Mouse (Mus musculus) gastrocnemius, adult 2 months (tissue): ENCODE measurements around the gene Gm49321. TPM values are rescaled to one million over a fixed set of nuclear protein-coding genes. Genes with fewer than 3 reads are reported as not detected.

Source experiments
- DNase-seq: peaks from one replicate; pipeline ENCODE4 v3.0.0; 2022
- H3K27ac ChIP-seq: fragments of 200-600 bp; 2 replicates; pipeline ENCODE4 v1.8.1; 2022; ENCODE audit warnings: mild to moderate bottlenecking
- H3K4me3 ChIP-seq: fragments of 200-600 bp; 2 replicates; pipeline ENCODE4 v1.8.1; 2022; ENCODE audit warnings: mild to moderate bottlenecking, moderate library complexity
- CTCF ChIP-seq: fragments of 200-600 bp; IDR thresholded peaks from 2 replicates; pipeline ENCODE4 v1.8.1; 2022; ENCODE audit warnings: antibody characterized with exemption, mild to moderate bottlenecking, moderate library complexity
- intact Hi-C: fragments of 180-260 bp; cut with DNase I; formaldehyde crosslinking; loops from one replicate; pipeline ENCODE4 v1.15.1; 2025
- total RNA-seq, 2 experiments: library from RNA; stranded (reverse); gene quantifications; 2 replicates each; pipeline ENCODE4 v1.2.3; 2021

Gene Gm49321
- total RNA-seq, 2 experiments from 2014 or later, result 1.5 to 2.5 TPM

DNA sequence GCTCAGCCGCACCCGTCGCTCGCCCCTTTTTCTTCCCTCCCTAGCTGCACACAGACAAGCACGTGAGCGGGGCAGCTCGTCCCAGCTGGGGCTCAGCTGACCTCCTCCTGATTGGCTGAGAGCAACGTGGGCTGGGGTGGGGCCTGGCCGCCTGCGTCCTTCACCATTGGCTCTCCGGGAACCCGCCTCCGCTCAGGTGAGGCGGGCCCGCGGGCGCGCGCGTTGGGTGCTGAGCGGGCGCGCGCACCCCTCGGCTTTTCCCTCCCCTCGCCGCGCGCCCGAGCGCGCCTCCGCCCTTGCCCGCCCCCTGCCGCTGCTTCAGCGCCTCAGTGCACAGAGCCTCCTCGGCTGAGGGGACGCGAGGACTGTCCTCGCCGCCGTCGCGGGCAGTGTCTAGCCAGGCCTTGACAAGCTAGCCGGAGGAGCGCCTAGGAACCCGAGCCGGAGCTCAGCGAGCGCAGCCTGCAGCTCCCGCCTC is 29.7 kb upstream of the Gm49321 start:
- TF ChIP-seq CTCF, result peak; percentile 63
- Histone ChIP-seq H3K4me3 (peak overlapping the region; percentile 94), H3K27ac (peak overlapping the region; percentile 99)
- peak; percentile 99 for DNase-seq
- intact Hi-C loops, result loop anchor here (5.0 kb wide), 2 partner anchors 110 to 200 kb away; no protein-coding TSS in a partner anchor

DNA sequence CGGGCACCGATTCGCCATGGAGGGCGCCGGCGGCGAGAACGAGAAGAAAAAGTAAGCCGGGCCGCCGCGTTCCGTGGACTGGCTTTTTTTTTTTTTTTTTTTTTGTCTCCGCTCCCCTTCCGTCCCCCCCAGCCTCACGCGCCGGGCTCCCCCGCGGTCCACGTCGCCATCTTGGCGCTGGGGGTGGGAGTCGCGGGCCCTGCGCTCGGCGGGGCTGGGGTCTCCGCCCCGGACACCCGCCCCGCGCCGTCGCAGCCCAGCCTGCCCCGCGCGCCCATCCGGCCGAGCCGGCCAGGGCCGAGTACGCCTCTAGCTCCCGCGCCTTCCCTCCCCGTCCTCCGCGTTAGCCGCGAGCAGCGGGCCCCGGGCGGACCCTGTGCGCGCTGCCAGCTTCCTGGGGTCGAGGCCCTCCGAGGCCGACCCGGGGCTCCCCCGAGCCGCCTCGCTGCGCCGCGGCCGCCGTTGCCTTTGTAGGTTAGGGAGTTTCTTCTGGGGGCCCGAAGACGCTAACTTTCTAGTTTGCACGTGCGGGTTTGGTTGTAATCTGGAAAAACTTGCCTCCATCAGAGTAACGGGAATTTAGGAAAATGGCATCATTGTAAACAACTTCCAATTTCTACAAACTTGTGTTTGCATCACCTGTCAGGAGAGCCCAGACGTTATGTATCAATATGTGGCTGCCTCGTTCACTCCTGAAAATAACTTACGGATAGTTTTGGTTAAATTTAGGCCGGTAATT is 29.0 kb upstream of the Gm49321 start:
- H3K27ac ChIP-seq, result peak overlapping the region; percentile 99
- TF ChIP-seq CTCF, result no peak
- intact Hi-C loops, result loop anchor here (5.0 kb wide), 2 partner anchors 111 to 201 kb away; no protein-coding TSS in a partner anchor
- H3K4me3 ChIP-seq, result peak overlapping the region; percentile 94
- peak; percentile 82 for DNase-seq

DNA sequence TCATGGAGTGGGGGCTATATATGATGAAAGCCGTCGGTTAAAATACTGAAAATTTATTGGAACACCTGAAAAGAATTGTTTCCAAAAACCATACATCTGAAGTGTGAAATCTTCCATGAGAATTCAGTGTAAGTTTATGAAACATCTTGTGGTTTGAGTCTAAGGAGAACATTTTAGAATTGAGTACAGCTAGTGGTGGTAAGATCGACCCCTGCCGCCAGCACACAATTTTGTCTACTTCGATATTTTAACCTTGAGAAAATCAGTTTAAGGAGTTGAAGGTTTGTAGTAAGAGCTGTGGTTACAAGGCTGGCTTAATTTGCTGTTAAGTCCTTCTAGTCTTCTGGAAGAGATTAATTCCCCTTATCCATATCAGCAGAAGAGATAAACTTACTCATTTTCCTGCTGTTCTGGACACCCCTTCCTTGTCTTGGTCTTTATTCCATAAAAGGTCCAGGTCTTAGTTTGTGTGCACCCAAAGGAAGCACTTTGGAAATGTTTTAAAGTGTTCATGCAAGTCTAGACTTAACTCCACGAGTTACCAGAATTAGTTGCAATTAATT is 28.4 kb upstream of the Gm49321 start:
- no peak for TF ChIP-seq CTCF
- peak overlapping the region; percentile 99 for H3K27ac ChIP-seq
- H3K4me3 ChIP-seq, result peak overlapping the region; percentile 94
- intact Hi-C loops, result loop anchor here (5.0 kb wide), 2 partner anchors 112 to 202 kb away; no protein-coding TSS in a partner anchor
- no peak for DNase-seq

DNA sequence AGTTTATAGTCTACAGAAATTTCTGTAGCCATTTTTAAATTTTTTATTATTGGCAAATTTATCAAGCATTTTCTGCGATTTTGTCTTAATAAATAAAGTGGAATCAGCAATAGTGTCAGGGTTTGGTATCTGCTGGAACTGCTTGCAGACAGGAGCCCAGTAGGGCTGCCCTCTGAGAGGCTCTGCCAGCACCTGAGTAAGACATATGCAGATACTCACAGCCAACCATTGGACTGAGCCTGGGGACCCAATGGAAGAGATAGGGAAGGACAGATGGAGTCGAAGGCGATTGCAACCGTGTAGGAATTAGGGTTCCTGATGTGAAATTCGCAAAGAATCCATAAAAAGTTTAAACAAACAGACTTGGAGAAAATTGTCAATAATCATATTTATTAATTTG is 19.0 kb upstream of the Gm49321 start:
- no peak for TF ChIP-seq CTCF
- Histone ChIP-seq H3K27ac (no peak overlapping the region), H3K4me3 (no peak overlapping the region)
- DNase-seq, result no peak
- intact Hi-C loops, result no loop called here

DNA sequence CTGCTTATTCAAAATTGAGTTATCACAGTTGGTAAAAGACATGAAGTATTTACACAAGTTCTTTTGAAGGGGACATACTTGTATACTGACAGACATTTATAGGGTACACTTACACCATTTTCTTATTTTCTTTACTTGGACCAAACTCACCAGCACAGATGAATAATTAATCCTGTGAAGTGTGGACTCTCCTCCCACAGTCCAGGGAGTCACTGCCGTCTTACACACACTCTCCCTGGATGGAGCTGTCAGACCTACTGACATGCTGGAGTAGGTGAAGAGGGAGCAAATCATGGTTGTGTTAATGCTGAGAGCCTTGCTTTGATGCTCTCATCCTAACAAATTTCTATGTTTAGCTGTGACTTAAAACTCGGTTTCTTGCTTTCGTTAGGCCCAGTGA is 7.2 kb upstream of the Gm49321 start:
- no peak for TF ChIP-seq CTCF
- no peak for DNase-seq
- no peak overlapping the region for H3K4me3 ChIP-seq
- H3K27ac ChIP-seq, result no peak overlapping the region
- intact Hi-C loops, result no loop called here

DNA sequence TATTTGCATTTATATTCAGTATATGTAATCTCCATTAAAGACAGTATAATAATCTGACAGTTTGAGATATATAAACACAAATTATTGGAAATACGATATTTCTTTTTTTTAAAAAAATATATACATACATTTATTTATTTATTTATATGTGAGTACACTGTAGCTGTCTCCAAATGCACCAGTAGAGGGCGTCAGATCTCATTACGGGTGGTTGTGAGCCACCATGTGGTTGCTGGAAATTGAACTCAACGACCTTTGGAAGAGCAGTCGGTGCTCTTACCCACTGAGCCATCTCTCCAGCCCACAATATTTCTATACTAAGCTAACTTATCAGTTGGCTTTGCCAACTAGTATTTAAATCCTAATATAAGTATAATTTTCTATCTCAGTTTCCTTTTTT is 6.2 kb upstream of the Gm49321 start:
- DNase-seq, result peak; percentile 24
- H3K27ac ChIP-seq, result no peak overlapping the region
- intact Hi-C loops, result no loop called here
- TF ChIP-seq CTCF, result peak; percentile 60
- no peak overlapping the region for H3K4me3 ChIP-seq

DNA sequence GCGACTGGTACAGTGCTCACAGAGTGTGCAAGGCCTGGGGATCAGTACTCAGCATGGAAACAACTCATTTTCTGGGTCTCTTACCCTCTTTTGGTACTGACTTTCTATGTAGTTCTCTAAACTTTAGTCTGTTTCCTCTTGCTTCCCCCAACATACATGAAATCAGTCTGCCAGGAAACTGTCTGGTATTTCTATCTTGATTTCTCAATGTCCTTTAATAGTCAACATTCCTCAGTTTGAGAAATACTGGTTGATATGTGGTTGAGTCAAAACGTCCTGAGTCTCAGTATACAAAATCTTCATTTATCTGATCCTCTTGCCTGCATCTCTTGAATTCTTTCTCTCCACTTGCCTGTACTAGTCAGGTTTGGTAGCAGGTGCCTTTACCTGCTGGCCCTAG is 2.9 kb upstream of the Gm49321 start:
- intact Hi-C loops, result no loop called here
- Histone ChIP-seq H3K27ac (no peak overlapping the region), H3K4me3 (no peak overlapping the region)
- DNase-seq, result no peak
- TF ChIP-seq CTCF, result no peak

DNA sequence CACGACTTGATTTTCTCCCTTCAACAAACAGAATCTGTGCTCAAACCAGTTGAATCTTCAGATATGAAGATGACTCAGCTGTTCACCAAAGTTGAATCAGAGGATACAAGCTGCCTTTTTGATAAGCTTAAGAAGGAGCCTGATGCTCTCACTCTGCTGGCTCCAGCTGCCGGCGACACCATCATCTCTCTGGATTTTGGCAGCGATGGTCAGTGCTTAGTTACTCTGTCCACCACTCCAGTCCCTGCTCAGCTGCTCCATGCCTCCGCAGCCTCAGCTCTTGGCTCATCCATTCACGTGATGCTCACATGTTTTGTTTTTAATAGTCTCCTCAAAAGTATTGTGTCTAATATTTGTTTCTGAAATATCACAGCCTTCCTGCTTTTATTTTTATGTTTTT is 2.1 kb downstream of the Gm49321 start:
- no peak overlapping the region for H3K4me3 ChIP-seq
- H3K27ac ChIP-seq, result no peak overlapping the region
- intact Hi-C loops, result no loop called here
- TF ChIP-seq CTCF, result no peak
- DNase-seq, result peak; percentile 39

DNA sequence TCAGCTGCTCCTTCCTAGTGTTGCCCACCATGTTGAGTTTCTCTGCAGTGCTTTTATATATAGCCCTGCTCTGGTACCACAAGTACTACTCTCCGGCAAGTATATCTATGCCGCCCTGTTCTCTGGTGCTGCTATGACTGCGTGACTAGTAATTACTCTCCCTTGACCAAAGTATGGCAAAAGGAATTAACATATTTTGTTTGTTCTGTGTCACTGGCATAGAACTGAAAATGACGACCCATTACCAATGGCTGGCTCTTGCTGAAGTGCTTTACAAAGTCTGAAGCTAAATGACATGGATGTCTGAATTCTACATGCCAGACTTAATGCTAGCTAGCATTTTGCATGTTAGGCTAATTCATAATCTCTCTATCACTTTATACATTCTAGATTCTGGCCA is 11.0 kb downstream of the Gm49321 start:
- intact Hi-C loops, result no loop called here
- DNase-seq, result no peak
- no peak overlapping the region for H3K27ac ChIP-seq
- no peak for TF ChIP-seq CTCF
- no peak overlapping the region for H3K4me3 ChIP-seq

DNA sequence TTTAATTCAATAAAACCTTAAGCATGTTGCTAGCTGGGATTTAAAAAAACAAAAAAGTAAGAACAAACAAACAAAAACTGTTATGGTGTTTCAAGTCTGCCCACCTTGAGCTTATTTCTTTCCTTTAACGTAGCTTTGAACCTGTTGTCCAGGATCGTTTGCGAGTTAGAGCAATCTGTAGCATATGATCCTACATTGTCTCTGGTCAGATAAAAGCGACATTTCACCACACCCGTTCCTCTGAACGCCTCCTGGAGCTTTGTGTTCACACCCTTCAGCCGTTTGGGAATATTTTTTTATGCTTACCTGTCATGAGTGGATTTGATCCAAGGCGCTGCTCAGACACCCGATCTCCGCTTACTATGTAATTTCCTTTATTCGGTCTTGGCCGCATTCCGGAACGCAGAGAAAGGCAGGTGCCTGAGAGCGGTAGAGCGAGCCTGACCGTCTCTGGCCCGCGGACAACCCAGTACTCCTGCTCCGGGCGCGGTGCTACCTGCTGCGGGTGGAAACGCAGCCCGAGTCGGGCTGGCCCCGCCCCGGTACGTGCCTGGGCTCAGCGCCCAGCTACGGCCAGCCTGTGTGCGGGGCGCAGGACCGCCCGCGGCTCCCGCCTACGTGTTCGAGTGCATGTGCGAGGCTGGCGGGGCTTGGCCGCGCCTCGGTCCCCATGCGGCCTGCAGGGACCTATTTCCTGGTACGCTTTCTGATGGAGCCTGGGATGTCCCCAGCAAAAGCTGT is 12.0 kb downstream of the Gm49321 start:
- peak overlapping the region; percentile 67 for H3K27ac ChIP-seq
- TF ChIP-seq CTCF, result no peak
- peak; percentile 68 for DNase-seq
- H3K4me3 ChIP-seq, result peak overlapping the region; percentile 69
- intact Hi-C loops, result no loop called here

DNA sequence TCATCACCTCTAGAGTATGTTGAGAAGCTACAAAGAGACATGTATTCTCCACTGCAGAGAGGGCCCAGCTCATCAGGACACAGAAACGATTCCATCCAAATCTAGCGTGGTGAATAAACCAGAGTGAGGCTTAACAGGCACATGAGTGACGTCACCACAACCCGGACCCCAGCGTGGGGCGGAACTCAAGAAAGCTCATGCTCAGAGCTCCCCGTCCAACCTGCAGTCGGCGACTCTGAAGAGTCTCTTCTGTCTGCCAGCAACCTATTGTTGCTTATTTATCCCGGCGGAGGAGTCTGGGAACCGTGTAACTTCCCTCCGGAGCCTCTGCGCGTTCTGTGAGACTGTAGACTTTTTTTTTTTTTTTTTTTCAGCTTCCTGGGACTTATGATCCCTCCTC is 15.4 kb downstream of the Gm49321 start:
- H3K27ac ChIP-seq, result no peak overlapping the region
- peak overlapping the region; percentile 62 for H3K4me3 ChIP-seq
- TF ChIP-seq CTCF, result no peak
- intact Hi-C loops, result no loop called here
- DNase-seq, result no peak

DNA sequence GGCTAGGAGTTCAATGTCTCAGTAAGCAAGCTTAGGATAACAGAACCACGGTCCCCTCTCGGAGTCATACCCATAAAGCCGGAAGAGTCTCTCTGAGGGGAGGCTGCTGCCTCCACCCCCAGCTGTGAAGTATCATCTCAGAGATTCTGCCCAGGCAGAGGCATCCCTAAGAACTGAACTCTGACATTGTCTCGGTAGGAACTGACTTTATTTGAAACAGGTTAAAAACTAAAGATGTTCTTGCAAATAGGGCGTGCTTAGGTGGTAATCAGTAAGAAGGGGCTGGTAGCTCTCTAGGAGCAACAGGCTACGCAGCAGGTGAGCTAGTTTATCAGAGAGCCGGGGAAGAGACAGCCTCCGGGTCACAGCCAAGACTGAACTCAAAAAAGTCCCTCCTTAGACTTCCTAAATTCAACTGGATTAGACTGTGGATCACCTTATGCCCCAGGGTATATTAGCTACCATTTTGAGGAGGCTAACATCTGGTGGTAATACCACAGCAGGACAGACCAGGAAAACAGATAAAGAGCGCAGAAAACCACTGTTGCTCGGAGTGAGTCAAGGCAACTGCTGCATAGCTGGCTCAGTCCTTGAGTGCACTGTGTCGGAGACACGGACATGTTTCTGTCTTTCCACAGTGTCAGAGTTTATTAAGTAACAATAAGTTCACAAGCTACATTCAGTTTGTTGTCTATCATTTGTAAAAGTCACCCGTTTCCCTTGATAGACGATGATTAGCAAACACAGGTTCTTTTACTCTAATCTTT is 16.1 kb downstream of the Gm49321 start:
- DNase-seq, result no peak
- Histone ChIP-seq H3K27ac (no peak overlapping the region), H3K4me3 (peak overlapping the region; percentile 62)
- intact Hi-C loops, result no loop called here
- TF ChIP-seq CTCF, result no peak
